Mouse (Mus musculus): ENCODE measurements around the gene Prkacb.

GRCm38 (mm10) chr3:146780241-146780640 lies 32.5 kb downstream of the Prkacb start:
- no peak for TF ChIP-seq CTCF (IDR thresholded peaks at IDR 0.05; ENCODE audit: insufficient read depth, low read length)
- TF ChIP-seq POLR2A (IDR thresholded peaks at IDR 0.05; ENCODE audit: borderline replicate concordance, extremely low read depth, low read depth, low read length): no peak

All from lung, adult 2 months (tissue).